10 mouse cellular contexts compared by ENCODE assay signal in genomic region chr13:18949626-18950200, GRCm38 (mm10). TPM values are rescaled to one million over a fixed set of nuclear protein-coding genes. Genes with fewer than 3 reads are reported as not detected.
DNase-seq lines count a peak whose midpoint lies in the region; ATAC-seq and TF ChIP-seq lines count a peak whose summit lies in the region.
"Had no signal": no experiment of that assay in that cellular context is flagged by ENCODE, and none has a peak within 500 bp of the region (broad histone marks: within the 10 kb centered on the region; RNA-seq: fewer than 3 reads in every experiment).

No protein-coding gene starts in this region.

- no peaks in the 10 kb centered on the region for H3K9me3 ChIP-seq in heart, embryonic 12.5 days (replicated peaks)
- no peaks in the 10 kb centered on the region for H3K9me3 ChIP-seq in hindbrain, embryonic 15.5 days
- H3K9me3 ChIP-seq in midbrain, embryonic 13.5 days = no peaks in the 10 kb centered on the region
- H3K9me3 ChIP-seq: limb, embryonic 13.5 days had no signal

- TF ChIP-seq CTCF in cerebellum, adult 2 months (IDR thresholded peaks at IDR 0.05; ENCODE audit: borderline replicate concordance, insufficient read depth, low read depth, low read length) = no peak

- peak overlapping the region; percentile 85; the same call in 1 of the 2 replicates for H3K4me2 ChIP-seq in heart, embryonic 12.5 days
- H3K4me2 ChIP-seq in hindbrain, embryonic 15.5 days = peak overlapping the region; percentile 80
- peak overlapping the region; percentile 82 for H3K4me2 ChIP-seq in midbrain, embryonic 13.5 days (replicated peaks)

- no peak for ATAC-seq in heart, embryonic 12.5 days (ENCODE audit: insufficient number of reproducible peaks, low FRiP score)
- ATAC-seq in hindbrain, embryonic 15.5 days (ENCODE audit: low FRiP score, low read depth) = no peak
- no peak for ATAC-seq in midbrain, embryonic 13.5 days
- ATAC-seq in monocyte, adult 5-6 weeks (replicated peaks; ENCODE audit: insufficient number of reproducible peaks, low FRiP score, low TSS enrichment, poor library complexity, severe bottlenecking) = no peak

- 0 out of 2 replicates have a peak, but pooled peaks cover 4% of the 10 kb centered on the region for H3K4me1 ChIP-seq in heart, embryonic 12.5 days (replicated peaks)
- H3K4me1 ChIP-seq in cerebellum, adult 2 months (ENCODE audit: control insufficient read depth, insufficient read depth, low read length) = no peaks in the 10 kb centered on the region; the same call in 1 of the 2 replicates
- H3K4me1 ChIP-seq in hindbrain, embryonic 15.5 days (replicated peaks) = peaks cover 24% of the 10 kb centered on the region
- H3K4me1 ChIP-seq in midbrain, embryonic 13.5 days (replicated peaks) = peaks cover 23% of the 10 kb centered on the region

- no peak overlapping the region for H3K9ac ChIP-seq in heart, embryonic 12.5 days
- peak overlapping the region; percentile 97; the same call in 1 of the 2 replicates for H3K9ac ChIP-seq in hindbrain, embryonic 15.5 days
- peak overlapping the region; percentile 90; the same call in 1 of the 2 replicates for H3K9ac ChIP-seq in midbrain, embryonic 13.5 days (replicated peaks)
- H3K9ac ChIP-seq: limb, embryonic 13.5 days had no signal

- TF ChIP-seq POLR2A in cerebellum, adult 2 months (IDR thresholded peaks at IDR 0.05; ENCODE audit: borderline replicate concordance, insufficient read depth, low read length) = no peak

- no peak overlapping the region for H3K4me3 ChIP-seq in heart, embryonic 12.5 days
- H3K4me3 ChIP-seq in cerebellum, adult 2 months (replicated peaks; ENCODE audit: insufficient read depth, low read depth, low read length) = peak overlapping the region; percentile 85
- peak overlapping the region; percentile 96 for H3K4me3 ChIP-seq in hindbrain, embryonic 15.5 days
- H3K4me3 ChIP-seq in midbrain, embryonic 13.5 days (replicated peaks) = peak overlapping the region; percentile 81

- intact Hi-C loops in heart, postnatal 14 days (cut with DNase I) = no loop called here

- H3K27ac ChIP-seq in heart, embryonic 12.5 days (ENCODE audit: poor library complexity, severe bottlenecking) = no peak overlapping the region
- peak overlapping the region; percentile 88 for H3K27ac ChIP-seq in cerebellum, adult 2 months (ENCODE audit: insufficient read depth, low read length)
- no peak overlapping the region for H3K27ac ChIP-seq in hindbrain, embryonic 15.5 days (replicated peaks)
- H3K27ac ChIP-seq in midbrain, embryonic 13.5 days = no peak overlapping the region
- H3K27ac ChIP-seq: limb, embryonic 13.5 days had no signal

- WGBS in heart, embryonic 12.5 days = 39% methylated on average over 11 of the region's 11 CpGs
- WGBS in cerebellum, adult 2 months = 3% methylated on average over 11 of the region's 11 CpGs
- 58% methylated on average over 11 of the region's 11 CpGs for WGBS in hindbrain, embryonic 15.5 days
- WGBS in midbrain, embryonic 13.5 days = 63% methylated on average over 11 of the region's 11 CpGs

- H3K36me3 ChIP-seq in heart, embryonic 12.5 days = no peaks in the 10 kb centered on the region
- no peaks in the 10 kb centered on the region for H3K36me3 ChIP-seq in hindbrain, embryonic 15.5 days
- no peaks in the 10 kb centered on the region for H3K36me3 ChIP-seq in midbrain, embryonic 13.5 days
- H3K36me3 ChIP-seq: limb, embryonic 13.5 days had no signal

- DNase-seq in heart, postnatal 14 days = no peak
- DNase-seq in cerebellum, adult 2 months = peak; percentile 72 to 74
- no peak for DNase-seq in thymus, postnatal 10 days (ENCODE audit: low spot score in 2 of 2)
- no peak for DNase-seq in urinary bladder, postnatal 14 days (ENCODE audit: low spot score)
- DNase-seq: adrenal gland, postnatal 25 days had no signal

- H3K27me3 ChIP-seq in heart, embryonic 12.5 days (replicated peaks) = 0 out of 2 replicates have a peak, but pooled peaks cover 9% of the 10 kb centered on the region
- no peaks in the 10 kb centered on the region for H3K27me3 ChIP-seq in cerebellum, adult 2 months (ENCODE audit: control insufficient read depth, insufficient read depth, low read length)
- H3K27me3 ChIP-seq in hindbrain, embryonic 15.5 days = no peaks in the 10 kb centered on the region
- 0 out of 2 replicates have a peak, but pooled peaks cover 2% of the 10 kb centered on the region for H3K27me3 ChIP-seq in midbrain, embryonic 13.5 days

RNA-seq across cellular contexts. Expression of gene Amph, which starts 1.7 kb away (rescaled TPM):
- polyA plus RNA-seq in heart, embryonic 12.5 days (2016; fragmentation: Nextera tagmentation; extraction: Ambion mirVana) = 1.6 TPM in 2 replicates
- total RNA-seq in heart, postnatal 14 days (2021) = 1 to 10 TPM in 1 of 2 experiments, under 1 TPM in 1; 0.90 to 1.5 TPM
- polyA plus RNA-seq in cerebellum, adult 2 months (2012; rRNA removed) = 159 and 173 TPM in 2 replicates
- 65.7 and 71.9 TPM in 2 replicates for polyA plus RNA-seq in hindbrain, embryonic 15.5 days (2015; fragmentation: Nextera tagmentation; extraction: Ambion mirVana)
- 30.3 and 32.5 TPM in 2 replicates for polyA plus RNA-seq in midbrain, embryonic 13.5 days (2015; fragmentation: Nextera tagmentation; extraction: Ambion mirVana)
- not detected in 3 replicates for total RNA-seq in monocyte, adult 5-6 weeks (2017)

Comparison
In these comparisons a context has a peak if more than half of its experiments do, and no peak if none do; other contexts are left out.
1. DNase-seq: peak in cerebellum, adult 2 months (2 of 2); none in heart, postnatal 14 days (0 of 2), thymus, postnatal 10 days (0 of 2) and urinary bladder, postnatal 14 days (single experiment).
2. RNA of gene Amph, which starts 1.7 kb away (polyA plus RNA-seq): 159 to 173 TPM in cerebellum, adult 2 months, 65.7 to 71.9 TPM in hindbrain, embryonic 15.5 days and 30.3 to 32.5 TPM in midbrain, embryonic 13.5 days; 1.6 TPM in heart, embryonic 12.5 days; every median in the first group is over 10 times any median in the second.
3. Peak in every context shown above with its lines, with median percentiles within 50 percentile points of each other: H3K4me2 ChIP-seq.